Mouse (Mus musculus): ENCODE results near the gene Nrp1. TPM values are rescaled to one million over a fixed set of nuclear protein-coding genes. Genes with fewer than 3 reads are reported as not detected.

Gene Nrp1
- polyA plus RNA-seq, 2 experiments: 33.8 to 75.1 TPM

DNA sequence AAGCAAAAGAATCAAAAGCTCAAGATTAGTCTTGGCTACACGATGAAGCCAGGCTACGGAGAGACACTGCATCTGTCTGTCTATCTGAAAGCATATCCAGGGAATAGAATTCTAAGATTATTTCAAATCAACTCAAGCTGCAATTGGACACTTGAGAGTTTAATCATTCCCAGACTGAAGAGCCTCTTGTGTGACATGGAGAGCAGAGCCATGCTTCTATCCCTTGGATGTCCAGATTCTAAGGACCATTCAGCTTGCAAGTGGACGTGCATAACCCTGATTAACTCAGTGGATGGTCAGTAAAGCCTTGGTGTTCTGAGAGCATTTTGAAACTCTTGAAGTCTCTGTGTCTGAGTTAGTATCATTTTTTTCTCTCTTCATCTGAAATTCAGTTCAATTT is 95.6 kb downstream of the Nrp1 start:
- no peak for ATAC-seq (ENCODE audit: low FRiP score, low read depth)
- Histone ChIP-seq H3K27me3 (ENCODE audit: control insufficient read depth, insufficient read depth, low read length) (0 out of 2 replicates have a peak, but pooled peaks cover 6% of the 10 kb centered on the region), H3K4me1 (ENCODE audit: control insufficient read depth, insufficient read depth, low read length) (peaks cover 11% of the 10 kb centered on the region), H3K4me2 (replicated peaks; ENCODE audit: low read depth, low read length, severe bottlenecking) (no peak overlapping the region), H3K9ac (ENCODE audit: low read depth, low read length, severe bottlenecking) (no peak overlapping the region), H3K9me3 (ENCODE audit: control insufficient read depth, low read length) (no peaks in the 10 kb centered on the region), H3K4me3 (replicated peaks; ENCODE audit: low read length) (no peak overlapping the region), H3K27ac (replicated peaks; ENCODE audit: low read depth, low read length) (no peak overlapping the region), H3K36me3 (ENCODE audit: control insufficient read depth, insufficient read depth, low read length) (0 out of 2 replicates have a peak, but pooled peaks cover 1% of the 10 kb centered on the region)
- DNase-seq (ENCODE audit: low spot score): no peak
- TF ChIP-seq POLR2A (IDR thresholded peaks at IDR 0.05; ENCODE audit: borderline replicate concordance, extremely low read depth, insufficient read depth, insufficient read length): no peak
- WGBS: 82% methylated on average over 3 of the region's 3 CpGs

DNA sequence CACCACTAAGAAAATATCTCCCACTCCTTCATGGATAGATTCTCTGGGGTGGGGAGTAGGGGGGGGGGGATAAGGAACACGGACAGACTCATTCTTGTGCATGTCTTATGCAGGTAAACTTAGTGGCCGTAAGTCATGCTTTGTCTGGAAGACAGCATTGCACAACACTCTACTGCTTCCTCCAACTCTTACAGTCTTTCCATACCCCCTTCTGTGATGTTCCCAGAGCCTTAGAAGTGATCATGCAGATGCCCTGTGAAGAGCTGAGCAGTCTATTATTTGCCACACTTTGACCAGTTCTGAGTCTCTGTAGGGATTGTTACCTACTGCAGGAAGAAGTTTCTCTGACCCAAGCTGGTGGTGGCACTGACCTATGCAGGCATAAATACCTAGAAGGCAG is 98.9 kb downstream of the Nrp1 start:
- H3K27ac ChIP-seq (replicated peaks; ENCODE audit: low read depth, low read length): no peak overlapping the region
- 0 out of 2 replicates have a peak, but pooled peaks cover 2% of the 10 kb centered on the region for H3K4me1 ChIP-seq (ENCODE audit: control insufficient read depth, insufficient read depth, low read length)
- no peak for TF ChIP-seq POLR2A (IDR thresholded peaks at IDR 0.05; ENCODE audit: borderline replicate concordance, extremely low read depth, insufficient read depth, insufficient read length)
- no peaks in the 10 kb centered on the region for H3K9me3 ChIP-seq (ENCODE audit: control insufficient read depth, low read length)
- 82% methylated on average over 2 of the region's 2 CpGs for WGBS
- peaks cover 13% of the 10 kb centered on the region; the same call in 1 of the 2 replicates for H3K36me3 ChIP-seq (ENCODE audit: control insufficient read depth, insufficient read depth, low read length)
- no peak overlapping the region for H3K4me3 ChIP-seq (replicated peaks; ENCODE audit: low read length)
- no peaks in the 10 kb centered on the region for H3K27me3 ChIP-seq (ENCODE audit: control insufficient read depth, insufficient read depth, low read length)
- H3K4me2 ChIP-seq (replicated peaks; ENCODE audit: low read depth, low read length, severe bottlenecking): no peak overlapping the region
- H3K9ac ChIP-seq (ENCODE audit: low read depth, low read length, severe bottlenecking): no peak overlapping the region
- no peak for DNase-seq (ENCODE audit: low spot score)
- ATAC-seq (ENCODE audit: low FRiP score, low read depth): no peak

DNA sequence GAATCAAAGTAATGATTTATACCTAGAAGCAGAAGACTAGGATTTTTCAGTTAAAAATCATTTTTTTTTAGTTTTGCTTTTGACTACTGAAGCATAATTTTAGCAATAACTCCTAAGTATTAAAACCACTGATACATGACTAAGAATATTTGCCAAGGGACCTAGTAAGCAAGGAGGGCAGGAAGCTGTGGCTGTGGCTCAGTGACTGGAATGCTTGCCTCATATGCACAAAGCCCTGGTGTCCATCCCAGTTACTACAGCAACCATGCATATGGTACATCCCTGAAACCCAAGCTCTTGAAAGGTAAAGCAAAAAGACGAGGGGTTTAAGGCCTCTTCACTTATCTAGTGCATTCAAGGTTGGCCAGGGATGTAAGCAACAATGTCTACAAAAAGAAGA is 101.3 kb downstream of the Nrp1 start:
- Histone ChIP-seq H3K9ac (ENCODE audit: low read depth, low read length, severe bottlenecking) (no peak overlapping the region), H3K36me3 (ENCODE audit: control insufficient read depth, insufficient read depth, low read length) (peaks cover 13% of the 10 kb centered on the region; the same call in 1 of the 2 replicates), H3K27ac (replicated peaks; ENCODE audit: low read depth, low read length) (no peak overlapping the region), H3K4me2 (replicated peaks; ENCODE audit: low read depth, low read length, severe bottlenecking) (no peak overlapping the region), H3K4me1 (ENCODE audit: control insufficient read depth, insufficient read depth, low read length) (0 out of 2 replicates have a peak, but pooled peaks cover 2% of the 10 kb centered on the region), H3K4me3 (replicated peaks; ENCODE audit: low read length) (no peak overlapping the region), H3K9me3 (ENCODE audit: control insufficient read depth, low read length) (no peaks in the 10 kb centered on the region), H3K27me3 (ENCODE audit: control insufficient read depth, insufficient read depth, low read length) (no peaks in the 10 kb centered on the region)
- 76% methylated on average over 1 of the region's 1 CpGs for WGBS
- no peak for ATAC-seq (ENCODE audit: low FRiP score, low read depth)
- TF ChIP-seq POLR2A (IDR thresholded peaks at IDR 0.05; ENCODE audit: borderline replicate concordance, extremely low read depth, insufficient read depth, insufficient read length): no peak
- no peak for DNase-seq (ENCODE audit: low spot score)

DNA sequence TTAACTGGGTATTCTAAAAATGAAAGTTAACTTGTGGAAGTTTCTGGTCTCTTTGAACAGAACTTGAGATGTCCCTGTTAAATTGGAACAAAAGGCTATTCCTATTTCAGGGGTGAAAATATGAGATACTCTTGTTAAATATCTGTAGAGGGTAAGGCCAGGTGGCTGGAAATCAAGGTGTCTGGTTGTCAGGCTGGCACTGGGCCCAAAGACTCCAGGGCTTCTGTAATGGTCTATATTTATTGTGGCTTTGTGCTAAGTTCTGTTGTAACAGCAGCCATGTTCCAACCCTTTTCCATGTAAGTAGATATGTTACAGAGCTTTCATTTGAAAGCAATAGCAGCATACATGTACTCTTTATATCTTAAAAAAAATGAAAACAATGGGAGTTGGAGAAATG is 103.3 kb downstream of the Nrp1 start:
- no peaks in the 10 kb centered on the region for H3K27me3 ChIP-seq (ENCODE audit: control insufficient read depth, insufficient read depth, low read length)
- TF ChIP-seq POLR2A (IDR thresholded peaks at IDR 0.05; ENCODE audit: borderline replicate concordance, extremely low read depth, insufficient read depth, insufficient read length): no peak
- H3K27ac ChIP-seq (replicated peaks; ENCODE audit: low read depth, low read length): no peak overlapping the region
- no peak for ATAC-seq (ENCODE audit: low FRiP score, low read depth)
- H3K4me3 ChIP-seq (replicated peaks; ENCODE audit: low read length): no peak overlapping the region
- H3K9ac ChIP-seq (ENCODE audit: low read depth, low read length, severe bottlenecking): no peak overlapping the region
- 0 out of 2 replicates have a peak, but pooled peaks cover 2% of the 10 kb centered on the region for H3K4me1 ChIP-seq (ENCODE audit: control insufficient read depth, insufficient read depth, low read length)
- H3K4me2 ChIP-seq (replicated peaks; ENCODE audit: low read depth, low read length, severe bottlenecking): no peak overlapping the region
- DNase-seq (ENCODE audit: low spot score): no peak
- H3K36me3 ChIP-seq (ENCODE audit: control insufficient read depth, insufficient read depth, low read length): peaks cover 14% of the 10 kb centered on the region; the same call in 1 of the 2 replicates
- H3K9me3 ChIP-seq (ENCODE audit: control insufficient read depth, low read length): no peaks in the 10 kb centered on the region

DNA sequence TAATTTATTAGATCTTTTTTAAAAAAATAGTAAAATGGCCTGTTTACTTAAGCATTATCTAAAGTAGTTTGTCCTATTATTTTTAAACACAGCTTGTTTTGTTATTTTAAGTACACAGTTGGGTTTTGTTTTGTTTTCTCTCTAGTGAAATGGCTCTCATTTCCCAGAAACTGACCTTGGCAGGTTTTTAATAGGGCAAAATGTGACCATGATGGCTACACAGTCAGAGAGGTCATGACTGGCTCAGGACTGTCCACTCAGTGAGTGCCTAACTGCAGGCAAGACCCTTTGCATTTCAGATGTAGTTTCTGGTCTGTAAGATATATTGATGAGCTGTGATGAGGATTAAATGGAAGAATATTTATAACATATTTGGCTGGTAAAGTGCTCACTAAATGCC is 104.8 kb downstream of the Nrp1 start:
- no peaks in the 10 kb centered on the region for H3K9me3 ChIP-seq (ENCODE audit: control insufficient read depth, low read length)
- ATAC-seq (ENCODE audit: low FRiP score, low read depth) (no peak), DNase-seq (ENCODE audit: low spot score) (no peak)
- H3K27me3 ChIP-seq (ENCODE audit: control insufficient read depth, insufficient read depth, low read length): no peaks in the 10 kb centered on the region
- H3K9ac ChIP-seq (ENCODE audit: low read depth, low read length, severe bottlenecking): no peak overlapping the region
- no peak for TF ChIP-seq POLR2A (IDR thresholded peaks at IDR 0.05; ENCODE audit: borderline replicate concordance, extremely low read depth, insufficient read depth, insufficient read length)
- no peak overlapping the region for H3K4me2 ChIP-seq (replicated peaks; ENCODE audit: low read depth, low read length, severe bottlenecking)
- 0 out of 2 replicates have a peak, but pooled peaks cover 2% of the 10 kb centered on the region for H3K4me1 ChIP-seq (ENCODE audit: control insufficient read depth, insufficient read depth, low read length)
- no peak overlapping the region for H3K27ac ChIP-seq (replicated peaks; ENCODE audit: low read depth, low read length)
- H3K4me3 ChIP-seq (replicated peaks; ENCODE audit: low read length): no peak overlapping the region
- H3K36me3 ChIP-seq (ENCODE audit: control insufficient read depth, insufficient read depth, low read length): peaks cover 17% of the 10 kb centered on the region; the same call in 1 of the 2 replicates

Data from limb, embryonic 14.5 days (tissue).